Mouse (Mus musculus): ENCODE results near the gene Atp13a5. TPM values are rescaled to one million over a fixed set of nuclear protein-coding genes. Genes with fewer than 3 reads are reported as not detected.

Gene Atp13a5
- polyA plus RNA-seq (2015; fragmentation: Nextera tagmentation; extraction: Ambion mirVana), result 0.35 and 0.64 TPM in 2 replicates

- 85% methylated on average over 4 of the region's 4 CpGs for WGBS
- H3K36me3 ChIP-seq, result no peaks in the 10 kb centered on the region
- no peak within 1 kb of the TSS for H3K27ac ChIP-seq
- no peak within 1 kb of the TSS for H3K4me2 ChIP-seq (replicated peaks)
- no peak within 1 kb of the TSS for H3K9ac ChIP-seq (replicated peaks)
- no peak within 1 kb of the TSS for H3K4me3 ChIP-seq (replicated peaks)
- no peaks in the 10 kb centered on the region for H3K27me3 ChIP-seq
- no peaks in the 10 kb centered on the region for H3K4me1 ChIP-seq (replicated peaks)
- ATAC-seq, result no peak
- H3K9me3 ChIP-seq, result no peaks in the 10 kb centered on the region
These were observed at the start of gene Atp13a5 for GRCm38 (mm10) chr16:29378458-29378857. Gene Atp13a5, minus strand, starts transcription at chr16:29378732.

- no peak overlapping the region for H3K27ac ChIP-seq
- no peak overlapping the region for H3K4me3 ChIP-seq (replicated peaks)
- no peaks in the 10 kb centered on the region for H3K27me3 ChIP-seq
- ATAC-seq, result no peak
- H3K36me3 ChIP-seq, result no peaks in the 10 kb centered on the region
- 92% methylated on average over 6 of the region's 6 CpGs for WGBS
- no peaks in the 10 kb centered on the region for H3K4me1 ChIP-seq (replicated peaks)
- H3K9me3 ChIP-seq, result no peaks in the 10 kb centered on the region
- no peak overlapping the region for H3K9ac ChIP-seq (replicated peaks)
- no peak overlapping the region for H3K4me2 ChIP-seq (replicated peaks)
These were observed 36.3 kb upstream of the Atp13a5 start for GRCm38 (mm10) chr16:29414822-29415221.

- Histone ChIP-seq H3K4me2 (replicated peaks) (no peak overlapping the region), H3K27me3 (no peaks in the 10 kb centered on the region), H3K9ac (replicated peaks) (no peak overlapping the region), H3K9me3 (no peaks in the 10 kb centered on the region), H3K4me1 (replicated peaks) (no peaks in the 10 kb centered on the region), H3K27ac (no peak overlapping the region), H3K4me3 (replicated peaks) (no peak overlapping the region), H3K36me3 (no peaks in the 10 kb centered on the region)
- no peak for ATAC-seq
- 94% methylated on average over 10 of the region's 10 CpGs for WGBS
These were observed 28.8 kb upstream of the Atp13a5 start for GRCm38 (mm10) chr16:29407319-29407718.

GRCm38 (mm10) chr16:29399079-29399478, 20.5 kb upstream of the Atp13a5 start:
- Histone ChIP-seq H3K9ac (replicated peaks) (no peak overlapping the region), H3K4me2 (replicated peaks) (no peak overlapping the region), H3K36me3 (no peaks in the 10 kb centered on the region), H3K27me3 (no peaks in the 10 kb centered on the region), H3K4me1 (replicated peaks) (no peaks in the 10 kb centered on the region), H3K9me3 (no peaks in the 10 kb centered on the region), H3K4me3 (replicated peaks) (no peak overlapping the region), H3K27ac (no peak overlapping the region)
- no peak for ATAC-seq
- 86% methylated on average over 2 of the region's 2 CpGs for WGBS

GRCm38 (mm10) chr16:29384781-29385180, 6.2 kb upstream of the Atp13a5 start:
- no peaks in the 10 kb centered on the region for H3K4me1 ChIP-seq (replicated peaks)
- H3K27me3 ChIP-seq, result no peaks in the 10 kb centered on the region
- H3K9me3 ChIP-seq, result no peaks in the 10 kb centered on the region
- H3K4me3 ChIP-seq (replicated peaks), result no peak overlapping the region
- ATAC-seq, result no peak
- WGBS, result 88% methylated on average over 4 of the region's 4 CpGs
- no peak overlapping the region for H3K27ac ChIP-seq
- no peak overlapping the region for H3K9ac ChIP-seq (replicated peaks)
- no peaks in the 10 kb centered on the region for H3K36me3 ChIP-seq
- H3K4me2 ChIP-seq (replicated peaks), result no peak overlapping the region

GRCm38 (mm10) chr16:29374636-29375035, 3.9 kb downstream of the Atp13a5 start:
- Histone ChIP-seq H3K4me1 (replicated peaks) (no peaks in the 10 kb centered on the region), H3K27me3 (no peaks in the 10 kb centered on the region), H3K4me3 (replicated peaks) (no peak overlapping the region), H3K9me3 (no peaks in the 10 kb centered on the region), H3K9ac (replicated peaks) (no peak overlapping the region), H3K36me3 (no peaks in the 10 kb centered on the region), H3K27ac (no peak overlapping the region), H3K4me2 (replicated peaks) (no peak overlapping the region)
- 87% methylated on average over 8 of the region's 8 CpGs for WGBS
- no peak for ATAC-seq

- Histone ChIP-seq H3K4me3 (replicated peaks) (no peak overlapping the region), H3K4me1 (replicated peaks) (peaks cover 10% of the 10 kb centered on the region), H3K9ac (replicated peaks) (no peak overlapping the region), H3K9me3 (no peaks in the 10 kb centered on the region), H3K27ac (0 out of 2 replicates have a peak overlapping the region, but pooled peaks have one; percentile 51), H3K27me3 (no peaks in the 10 kb centered on the region), H3K36me3 (no peaks in the 10 kb centered on the region), H3K4me2 (replicated peaks) (no peak overlapping the region)
- ATAC-seq, result peak; percentile 90
- WGBS, result 80% methylated on average over 3 of the region's 3 CpGs
These were observed 47.0 kb downstream of the Atp13a5 start for GRCm38 (mm10) chr16:29331351-29332044.

GRCm38 (mm10) chr16:29330948-29331347, 47.6 kb downstream of the Atp13a5 start:
- Histone ChIP-seq H3K4me3 (replicated peaks) (no peak overlapping the region), H3K36me3 (no peaks in the 10 kb centered on the region), H3K9me3 (no peaks in the 10 kb centered on the region), H3K4me1 (replicated peaks) (peaks cover 10% of the 10 kb centered on the region), H3K4me2 (replicated peaks) (no peak overlapping the region), H3K9ac (replicated peaks) (no peak overlapping the region), H3K27me3 (no peaks in the 10 kb centered on the region), H3K27ac (0 out of 2 replicates have a peak overlapping the region, but pooled peaks have one; percentile 51)
- 73% methylated on average over 5 of the region's 5 CpGs for WGBS
- 0 out of 2 replicates have a peak, but pooled peaks have one; percentile 9 for ATAC-seq

- Histone ChIP-seq H3K4me2 (replicated peaks) (no peak overlapping the region), H3K36me3 (no peaks in the 10 kb centered on the region), H3K9ac (replicated peaks) (no peak overlapping the region), H3K9me3 (no peaks in the 10 kb centered on the region), H3K4me3 (replicated peaks) (no peak overlapping the region), H3K27ac (no peak overlapping the region), H3K4me1 (replicated peaks) (peaks cover 10% of the 10 kb centered on the region), H3K27me3 (no peaks in the 10 kb centered on the region)
- WGBS, result 93% methylated on average over 2 of the region's 2 CpGs
- ATAC-seq, result no peak
These were observed 49.3 kb downstream of the Atp13a5 start for GRCm38 (mm10) chr16:29329213-29329612.

- H3K27me3 ChIP-seq, result no peaks in the 10 kb centered on the region
- no peak overlapping the region for H3K4me3 ChIP-seq (replicated peaks)
- no peak overlapping the region for H3K4me2 ChIP-seq (replicated peaks)
- no peak overlapping the region for H3K27ac ChIP-seq
- H3K9ac ChIP-seq (replicated peaks), result no peak overlapping the region
- H3K9me3 ChIP-seq, result no peaks in the 10 kb centered on the region
- peaks cover 10% of the 10 kb centered on the region for H3K4me1 ChIP-seq (replicated peaks)
- ATAC-seq, result no peak
- 65% methylated on average over 3 of the region's 3 CpGs for WGBS
- H3K36me3 ChIP-seq, result no peaks in the 10 kb centered on the region
These were observed 50.6 kb downstream of the Atp13a5 start for GRCm38 (mm10) chr16:29327910-29328309.

GRCm38 (mm10) chr16:29325233-29325919, 53.2 kb downstream of the Atp13a5 start:
- H3K9ac ChIP-seq (replicated peaks), result no peak overlapping the region
- no peaks in the 10 kb centered on the region for H3K27me3 ChIP-seq
- H3K4me3 ChIP-seq (replicated peaks), result no peak overlapping the region
- WGBS, result 90% methylated on average over 7 of the region's 7 CpGs
- no peaks in the 10 kb centered on the region for H3K4me1 ChIP-seq (replicated peaks)
- no peak overlapping the region for H3K4me2 ChIP-seq (replicated peaks)
- H3K27ac ChIP-seq, result no peak overlapping the region
- no peak for ATAC-seq
- no peaks in the 10 kb centered on the region for H3K9me3 ChIP-seq
- H3K36me3 ChIP-seq, result no peaks in the 10 kb centered on the region

GRCm38 (mm10) chr16:29320717-29321116, 57.8 kb downstream of the Atp13a5 start:
- H3K36me3 ChIP-seq, result no peaks in the 10 kb centered on the region
- H3K4me2 ChIP-seq (replicated peaks), result no peak overlapping the region
- ATAC-seq, result no peak
- H3K9ac ChIP-seq (replicated peaks), result no peak overlapping the region
- no peak overlapping the region for H3K27ac ChIP-seq
- WGBS, result 89% methylated on average over 3 of the region's 3 CpGs
- no peaks in the 10 kb centered on the region for H3K27me3 ChIP-seq
- H3K4me3 ChIP-seq (replicated peaks), result no peak overlapping the region
- no peaks in the 10 kb centered on the region for H3K4me1 ChIP-seq (replicated peaks)
- no peaks in the 10 kb centered on the region for H3K9me3 ChIP-seq

Measured in midbrain, embryonic 13.5 days (tissue).